Mouse (Mus musculus): ENCODE measurements around the gene Zfp319. TPM values are rescaled to one million over a fixed set of nuclear protein-coding genes. Genes with fewer than 3 reads are reported as not detected.

Gene Zfp319
- total RNA-seq, 2 experiments from 2014 or later, result 3.3 to 3.4 TPM

DNA sequence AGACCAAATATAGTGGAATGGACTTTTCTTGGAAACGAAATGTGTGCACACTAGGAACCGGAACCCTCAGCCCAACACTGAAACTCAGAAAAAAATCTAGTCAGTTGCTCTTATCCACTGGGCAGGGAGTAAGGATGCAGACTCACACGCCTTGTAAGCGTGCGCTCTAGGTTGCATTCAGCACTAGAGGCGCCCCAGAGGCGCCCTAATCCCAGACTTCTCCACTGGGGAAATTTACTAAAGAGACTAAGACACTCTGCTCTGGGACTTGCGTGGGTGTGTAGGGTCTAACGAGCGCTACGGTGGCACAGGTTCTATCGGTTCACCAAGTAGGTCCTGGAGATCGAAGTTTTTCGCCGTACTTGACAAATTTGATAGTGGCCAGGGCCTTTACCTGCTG, 19.7 kb upstream of the Zfp319 start:
- no peak for DNase-seq

DNA sequence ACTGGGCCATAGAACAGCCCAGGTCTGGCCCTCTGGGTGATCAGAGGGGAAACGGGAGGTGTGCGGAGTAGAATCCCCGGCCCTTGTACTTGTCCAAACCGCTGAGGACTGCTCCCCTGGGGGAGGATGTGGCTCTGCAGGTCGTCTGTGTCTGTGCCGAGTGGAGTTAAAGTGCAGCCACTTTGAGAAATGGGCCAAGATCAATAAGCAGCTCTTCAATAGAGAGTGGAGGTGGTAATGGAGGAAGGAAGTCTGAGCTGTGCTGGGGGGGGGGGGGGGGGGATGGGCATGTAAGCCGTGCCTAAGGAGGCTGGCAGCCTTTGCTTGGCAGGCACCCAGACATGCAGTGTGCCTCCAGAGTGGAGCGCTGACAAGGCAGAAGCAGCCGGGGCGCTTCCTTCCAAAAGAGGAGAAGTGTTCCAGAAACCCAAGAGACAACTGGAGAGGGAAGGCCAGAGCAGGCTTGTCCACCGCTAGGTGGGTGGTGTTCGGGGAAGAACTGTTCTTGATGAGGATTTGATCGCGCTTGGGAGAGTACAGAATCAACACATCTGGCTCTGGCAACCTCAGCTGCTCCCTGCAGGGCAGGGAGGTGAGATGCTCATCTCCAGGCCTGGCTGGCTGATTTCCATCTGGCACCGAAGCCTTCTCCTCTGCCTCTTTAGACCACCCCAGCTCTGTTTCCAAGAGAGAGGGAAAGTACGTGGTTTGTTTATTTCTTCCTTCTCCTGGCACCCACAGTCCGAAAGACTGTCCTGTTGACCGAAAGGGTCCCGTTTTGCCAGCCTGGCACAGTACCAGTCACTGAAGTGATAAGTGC, 17.3 kb upstream of the Zfp319 start:
- peak; percentile 56 for DNase-seq

DNA sequence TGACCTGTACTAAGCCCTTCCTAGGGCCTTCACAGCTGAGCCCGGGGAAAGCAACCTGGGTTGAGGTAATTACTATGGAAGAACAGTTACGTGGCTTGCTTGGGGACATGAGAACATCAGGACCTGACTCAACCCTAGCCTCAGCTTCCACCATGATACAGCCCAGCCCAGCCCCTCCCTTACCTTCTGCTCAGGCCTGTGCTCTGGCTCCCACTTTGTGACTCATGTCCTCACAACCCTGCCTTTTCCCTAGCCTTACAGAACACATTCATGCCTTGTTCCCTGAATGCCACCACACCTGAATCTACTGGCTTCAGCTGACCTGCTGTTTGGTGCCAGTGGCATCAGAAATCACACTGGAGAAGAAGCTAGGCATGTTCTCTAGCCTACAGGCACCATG, 16.6 kb upstream of the Zfp319 start:
- no peak for DNase-seq

DNA sequence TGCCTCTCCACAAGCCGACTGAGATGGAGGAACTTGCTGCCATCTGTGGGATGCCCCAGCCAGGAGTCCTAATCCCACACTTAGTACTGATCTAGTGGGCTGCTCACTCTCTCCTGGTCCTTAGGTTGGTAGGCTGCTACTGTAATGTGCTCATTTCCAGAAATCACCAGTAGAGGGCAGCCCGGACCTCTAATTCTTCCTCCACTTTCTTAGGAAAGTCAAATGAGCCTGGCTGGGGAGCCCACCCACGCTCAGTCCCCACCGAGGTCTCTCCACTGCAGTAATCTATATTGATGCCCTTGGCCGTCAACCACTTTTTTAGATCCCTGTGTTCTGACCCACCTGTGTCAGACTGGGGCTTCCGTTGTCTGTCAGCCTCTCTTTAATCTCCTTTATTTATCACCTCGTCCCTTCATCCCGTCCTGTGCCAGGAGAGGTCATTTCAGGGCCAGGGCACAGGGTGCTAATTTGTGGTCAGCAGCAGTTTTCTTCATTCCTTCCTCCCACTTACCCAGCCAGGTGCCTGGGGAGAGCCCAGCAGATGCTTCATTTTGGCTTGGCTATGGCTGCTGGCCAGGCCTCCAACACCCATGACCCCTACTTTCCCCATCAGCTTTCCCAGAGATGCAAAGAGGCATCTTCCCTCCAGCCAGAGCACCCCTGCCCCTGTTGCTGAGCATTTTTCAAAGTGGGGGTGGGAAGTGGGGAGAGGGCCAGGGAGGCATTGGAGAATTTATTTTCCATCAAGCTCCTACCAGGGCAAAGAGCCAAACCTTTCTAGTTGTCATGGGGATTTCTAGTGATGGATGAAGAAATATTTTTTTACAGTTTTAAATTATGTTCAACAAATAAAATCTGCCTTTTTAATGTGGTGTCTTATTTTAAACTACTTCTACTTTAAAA, 15.1 kb upstream of the Zfp319 start:
- no peak for DNase-seq

DNA sequence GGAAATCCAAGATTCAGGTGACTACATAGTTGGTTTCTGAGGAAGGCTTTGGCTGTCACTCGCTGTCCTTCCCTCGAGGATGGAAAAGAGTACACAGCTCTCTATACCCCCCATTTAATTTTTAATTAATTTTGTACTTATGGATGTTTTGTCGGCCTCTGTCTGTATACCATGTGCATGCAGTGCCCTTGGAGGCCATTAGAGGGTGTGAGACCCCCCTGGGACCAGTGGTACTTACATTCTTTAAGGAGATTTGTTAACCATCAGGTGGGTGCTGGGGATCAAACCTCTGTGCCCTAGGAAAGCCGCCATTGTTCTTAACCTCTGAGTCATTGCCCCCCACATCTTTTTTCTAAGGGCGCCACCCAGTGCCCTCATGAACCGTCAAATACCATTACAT, 12.9 kb upstream of the Zfp319 start:
- DNase-seq, result no peak

DNA sequence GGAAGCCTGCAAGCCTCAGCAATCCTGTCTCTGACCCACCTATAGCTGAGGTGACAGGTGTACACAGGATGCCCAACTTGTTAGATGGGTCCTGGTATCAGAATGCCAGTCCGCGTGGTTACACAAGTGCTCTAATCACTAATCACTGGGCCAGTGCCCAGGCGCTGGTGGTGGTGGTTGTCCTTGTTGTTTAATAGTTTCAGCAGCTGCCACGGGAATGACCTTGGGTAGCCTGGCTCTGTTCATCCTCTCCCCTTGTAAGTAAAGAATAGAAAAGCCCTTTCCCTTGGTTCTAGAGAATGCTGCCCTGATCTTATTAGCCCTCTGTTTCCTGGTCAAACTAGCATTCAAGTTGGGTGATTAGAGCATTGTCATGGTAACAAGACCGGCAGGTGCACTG, 10.0 kb upstream of the Zfp319 start:
- DNase-seq, result no peak

DNA sequence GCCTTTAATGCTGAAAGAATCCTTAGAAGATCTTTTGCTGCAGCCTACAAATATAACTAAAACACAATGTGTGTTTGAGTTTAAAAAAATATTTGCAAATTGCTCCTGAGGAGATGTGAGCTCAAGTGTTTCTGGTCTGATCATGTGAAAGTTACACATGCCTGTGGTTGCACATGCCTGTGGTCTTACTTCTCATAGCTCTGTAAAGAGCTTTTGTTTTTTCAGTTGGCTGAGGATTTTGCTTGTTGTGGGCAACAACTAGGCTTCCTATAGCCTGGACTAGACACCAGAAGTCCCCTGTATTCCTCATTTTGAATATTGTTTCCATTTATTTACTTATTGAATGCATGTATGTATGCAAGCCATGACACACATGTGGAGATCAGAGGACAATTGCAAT, 4.6 kb upstream of the Zfp319 start:
- no peak for DNase-seq

DNA sequence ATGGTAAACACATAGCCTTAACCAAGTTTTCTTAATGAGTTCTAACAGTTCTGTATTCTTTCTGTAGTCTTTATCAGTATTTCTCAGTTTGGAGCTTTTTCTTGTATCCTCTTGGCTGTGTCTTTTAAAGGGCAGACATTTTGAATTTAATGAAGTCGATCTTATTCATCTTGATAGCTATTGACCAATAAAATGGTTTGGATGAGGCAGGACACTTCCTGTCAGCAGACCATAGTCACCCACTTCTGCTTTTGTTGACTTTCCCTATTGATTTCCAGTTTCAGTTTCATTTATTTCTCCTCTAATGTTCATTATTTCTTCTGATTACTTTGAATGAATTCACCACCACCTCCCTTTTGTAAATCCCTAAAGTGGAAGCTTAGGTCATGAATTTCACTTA, 4.0 kb upstream of the Zfp319 start:
- DNase-seq, result no peak

DNA sequence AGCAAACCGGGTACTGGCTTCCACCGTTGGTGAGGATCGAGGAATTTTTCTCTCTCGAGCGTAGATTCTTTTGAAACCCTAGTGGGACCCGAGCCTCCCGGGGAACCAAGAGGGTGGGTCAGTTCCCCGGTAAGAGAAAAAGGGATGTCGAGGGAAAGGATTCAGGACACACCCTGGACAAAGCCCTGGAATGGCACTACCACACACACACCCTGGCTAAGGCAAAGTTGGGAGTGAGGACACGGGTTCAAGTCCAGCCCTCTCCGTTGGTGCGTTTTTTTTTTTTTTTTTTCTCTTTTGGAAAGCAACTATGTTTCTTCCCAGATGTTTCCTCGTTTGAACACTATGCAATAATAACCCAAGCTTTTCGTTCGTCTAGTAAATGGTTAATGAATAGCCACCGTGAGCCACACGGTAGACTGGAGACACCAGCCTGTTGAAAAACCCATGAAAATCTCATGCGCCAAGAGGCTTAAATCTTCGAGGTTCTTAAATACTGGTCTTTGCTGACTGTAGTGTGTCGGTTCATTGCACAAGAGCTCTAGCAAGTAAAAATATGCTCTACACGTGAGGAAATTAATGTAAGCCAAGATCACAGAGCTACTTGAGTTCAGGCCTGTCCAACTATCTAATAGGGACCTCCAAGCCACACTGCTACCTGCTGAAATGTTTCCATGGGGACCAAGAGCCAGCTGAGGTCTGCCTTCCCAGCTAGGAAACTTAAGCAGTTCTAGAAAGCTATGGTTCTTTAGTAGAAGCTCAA, 868 bp upstream of the Zfp319 start:
- DNase-seq, result no peak

DNA sequence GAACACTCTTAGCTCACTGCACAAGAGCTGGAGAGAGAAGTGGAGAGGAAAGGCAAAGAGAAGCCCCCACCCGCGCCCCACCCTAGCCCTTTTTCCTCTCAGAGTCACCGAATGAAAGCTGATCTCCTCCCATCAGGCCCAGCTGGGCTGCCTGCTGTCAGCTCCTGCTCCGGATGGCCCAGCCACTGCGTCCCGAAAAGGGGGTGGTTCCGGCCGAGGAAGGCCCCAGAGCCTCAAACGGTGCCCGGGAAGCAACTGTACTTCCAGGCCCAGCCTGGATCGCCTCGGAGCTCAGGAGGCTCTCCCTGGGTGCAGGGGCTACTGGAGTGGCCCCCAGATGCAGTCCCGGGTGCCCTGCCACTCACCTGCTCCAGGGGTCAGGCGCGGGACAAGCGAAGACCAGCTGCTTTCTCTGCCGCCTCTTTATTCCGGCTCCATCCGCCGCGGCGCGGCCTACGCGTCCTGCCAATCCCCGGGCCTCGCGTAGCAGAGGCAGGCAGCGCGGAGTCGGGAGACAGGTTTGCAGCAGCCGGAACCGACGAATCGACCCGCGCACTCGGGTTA, 512 bp downstream of the Zfp319 start:
- DNase-seq, result no peak

DNA sequence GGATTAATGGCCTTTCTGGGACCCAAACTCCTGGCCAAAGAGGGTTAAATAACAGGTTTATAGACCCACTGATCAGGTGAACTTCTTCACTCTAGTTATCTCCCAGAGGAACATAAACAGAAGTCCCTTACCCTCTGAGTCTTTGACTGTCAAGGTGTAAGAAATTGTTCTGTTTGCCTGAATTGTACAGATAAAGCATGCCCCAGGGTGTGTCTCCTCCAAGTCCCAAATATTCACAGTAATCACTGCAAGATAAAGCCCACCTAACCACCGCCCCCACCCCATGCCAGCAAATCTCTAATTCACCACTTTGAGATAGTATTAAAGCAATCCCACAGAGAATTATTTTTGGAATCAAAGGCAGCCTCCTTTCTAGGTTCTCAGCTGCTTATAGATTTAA, 1.4 kb downstream of the Zfp319 start:
- DNase-seq, result no peak

DNA sequence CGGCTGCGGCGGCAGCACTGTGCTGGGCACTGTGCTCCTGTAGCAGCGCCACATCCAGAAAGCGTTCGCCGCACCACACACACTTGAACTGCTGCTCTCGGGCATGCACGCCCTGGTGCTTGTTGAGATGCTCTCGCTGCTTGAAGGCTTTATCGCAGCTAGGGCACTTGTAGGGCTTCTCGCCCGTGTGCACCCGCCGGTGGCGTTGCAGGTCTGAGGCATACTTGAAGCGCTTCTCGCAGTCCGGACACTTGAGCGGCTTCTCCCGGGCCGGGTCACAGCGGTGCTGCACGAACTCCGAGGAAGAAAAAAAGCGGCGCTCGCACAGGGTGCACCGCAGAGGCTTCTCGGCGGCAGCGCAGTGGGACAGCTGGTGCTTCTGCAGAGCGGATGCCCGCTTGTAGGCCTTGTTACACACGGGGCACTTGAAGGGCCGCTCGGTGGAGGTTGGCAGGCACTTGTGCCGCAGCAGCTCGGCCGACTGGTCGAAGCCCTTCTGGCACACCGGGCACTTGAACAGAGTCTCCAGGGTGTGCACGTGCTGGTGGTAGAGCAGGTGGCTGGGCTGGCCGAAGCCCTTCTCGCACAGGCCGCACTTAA, 3.8 kb downstream of the Zfp319 start:
- no peak for DNase-seq

DNA sequence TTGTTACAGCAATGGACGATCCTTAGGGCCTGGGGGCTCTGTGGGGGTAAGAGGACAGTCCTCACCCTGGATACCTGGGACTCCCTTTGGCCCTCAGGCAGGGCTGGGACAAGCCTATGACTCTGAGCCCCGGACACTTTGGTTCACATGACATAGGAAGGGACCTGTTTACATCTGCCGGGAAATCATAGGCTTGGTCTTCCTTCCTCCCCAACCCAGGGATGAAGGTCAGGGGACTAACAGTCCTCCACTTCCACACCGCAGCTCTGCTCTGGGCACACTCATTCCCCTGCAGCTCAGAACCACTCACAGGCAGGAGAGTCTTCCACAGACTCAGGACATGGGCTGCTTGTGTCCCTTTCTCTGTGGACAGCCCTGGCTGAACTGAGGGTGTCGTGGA, 4.9 kb downstream of the Zfp319 start:
- no peak for DNase-seq

DNA sequence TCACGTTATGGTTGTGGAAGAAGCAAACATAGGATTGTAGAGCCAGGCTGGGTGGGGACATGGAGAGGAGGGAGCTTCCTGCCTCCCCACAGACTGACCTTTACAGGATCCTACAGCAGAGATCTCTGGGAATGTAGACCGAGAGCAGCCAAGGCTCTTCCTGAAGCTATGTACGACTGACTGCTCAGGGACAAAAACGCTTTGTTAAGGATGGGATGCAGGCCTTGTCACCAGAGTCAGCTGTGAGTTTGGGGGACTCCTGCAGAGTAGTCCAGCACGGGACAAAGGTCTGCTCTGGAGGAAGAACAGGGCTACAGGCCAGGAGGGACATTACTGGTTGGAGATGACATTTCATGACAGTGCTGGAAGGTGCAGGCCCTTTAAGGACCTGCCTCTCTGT, 7.1 kb downstream of the Zfp319 start:
- DNase-seq, result no peak

DNA sequence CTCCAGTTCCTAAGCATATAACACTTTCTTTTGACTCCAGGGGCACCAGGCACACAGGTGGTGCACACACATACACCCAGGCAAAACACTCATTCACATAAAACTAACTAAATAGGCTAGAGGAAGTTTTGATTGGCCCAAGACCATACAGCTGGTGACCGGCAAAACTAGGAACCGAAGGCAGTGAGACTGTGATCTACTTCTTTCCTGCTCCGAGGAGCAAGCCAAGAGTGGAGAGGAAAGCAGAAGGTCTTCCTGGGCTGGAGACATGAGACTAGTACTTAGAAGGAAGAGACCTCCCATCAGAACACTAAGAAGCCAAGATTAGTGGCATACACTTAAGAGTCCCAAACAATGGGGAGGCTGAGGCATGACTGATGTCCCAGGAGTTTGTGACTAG, 8.5 kb downstream of the Zfp319 start:
- DNase-seq, result no peak

DNA sequence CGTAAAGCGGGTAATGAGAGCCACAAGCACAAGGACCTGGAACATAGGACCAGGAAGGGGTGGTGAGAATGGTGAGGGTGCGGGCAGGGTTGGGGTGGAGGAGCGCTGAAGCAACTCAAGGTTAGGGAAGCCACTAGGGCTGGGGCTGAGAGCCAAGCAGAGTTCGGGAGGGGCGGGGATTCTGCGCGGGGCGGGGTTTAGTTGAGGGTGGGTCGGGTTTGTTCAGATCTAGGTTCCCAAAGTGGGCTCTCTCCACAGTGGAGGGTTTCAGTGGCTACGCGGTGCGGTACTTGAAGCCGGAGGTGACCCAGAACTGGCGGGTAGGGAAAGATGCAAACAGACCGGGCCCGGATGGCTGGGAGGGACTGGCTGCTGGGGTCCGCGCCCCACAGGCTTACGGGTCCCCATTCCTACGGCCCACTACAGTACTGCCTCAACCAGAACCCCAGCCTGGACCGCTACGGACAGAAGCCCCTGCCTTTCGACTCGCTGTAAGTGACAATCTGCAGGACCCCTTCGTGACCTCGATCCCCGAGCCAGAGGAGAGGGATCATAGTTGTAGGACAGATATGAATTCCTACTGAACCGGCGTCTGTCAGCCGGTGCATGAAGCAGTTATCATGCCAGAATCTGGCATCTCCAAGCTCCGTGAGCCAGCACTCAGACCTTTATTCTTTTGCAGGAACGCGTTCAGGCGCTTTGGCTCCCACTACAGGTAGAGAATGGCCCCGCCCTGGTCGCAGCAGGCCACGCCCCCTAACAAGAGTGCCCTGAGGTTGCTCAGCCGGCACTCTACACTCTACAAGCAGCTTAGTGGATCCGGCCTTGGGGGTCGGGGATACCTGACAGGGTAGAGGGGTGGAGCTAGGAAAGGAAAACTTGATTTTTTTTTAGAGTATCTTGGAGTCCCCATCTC, 11.3 kb downstream of the Zfp319 start:
- DNase-seq, result no peak

DNA sequence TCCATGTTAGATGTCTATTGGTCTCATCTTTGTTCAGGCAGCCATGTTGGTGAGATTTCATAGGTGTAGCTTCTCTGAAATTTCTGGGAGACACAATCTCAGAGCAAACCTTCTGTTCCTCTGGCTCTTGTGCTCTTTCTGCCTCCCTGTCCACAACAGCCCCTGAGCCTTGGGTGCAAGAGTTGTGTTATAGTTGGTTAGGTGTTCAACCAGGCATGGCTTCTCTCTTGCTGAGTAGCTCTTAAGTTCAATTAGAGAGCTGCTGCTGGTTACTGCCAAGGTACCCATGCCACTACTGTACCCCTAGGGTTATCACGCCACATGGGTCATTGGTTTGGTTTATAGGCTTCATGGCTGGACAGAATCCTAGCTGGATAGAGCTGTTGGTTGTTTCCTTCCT, 16.4 kb downstream of the Zfp319 start:
- DNase-seq, result no peak

DNA sequence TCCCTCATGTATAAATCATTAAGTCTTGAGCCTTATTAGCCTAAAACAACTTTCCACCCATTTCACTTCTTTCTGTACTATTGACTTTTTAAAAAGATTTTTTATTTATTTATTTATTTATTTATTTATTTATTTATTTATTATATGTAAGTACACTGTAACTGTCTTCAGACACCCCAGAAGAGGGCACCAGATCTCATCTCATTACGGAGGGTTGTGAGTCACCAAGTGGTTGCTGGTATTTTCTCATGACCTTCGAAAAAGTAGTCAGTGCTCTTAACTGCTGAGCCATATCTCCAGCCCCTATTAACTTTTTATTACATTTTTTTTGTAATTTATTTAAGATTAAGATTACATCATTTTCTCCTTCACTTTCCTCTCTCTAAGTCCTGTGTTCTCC, 17.0 kb downstream of the Zfp319 start:
- no peak for DNase-seq

DNA sequence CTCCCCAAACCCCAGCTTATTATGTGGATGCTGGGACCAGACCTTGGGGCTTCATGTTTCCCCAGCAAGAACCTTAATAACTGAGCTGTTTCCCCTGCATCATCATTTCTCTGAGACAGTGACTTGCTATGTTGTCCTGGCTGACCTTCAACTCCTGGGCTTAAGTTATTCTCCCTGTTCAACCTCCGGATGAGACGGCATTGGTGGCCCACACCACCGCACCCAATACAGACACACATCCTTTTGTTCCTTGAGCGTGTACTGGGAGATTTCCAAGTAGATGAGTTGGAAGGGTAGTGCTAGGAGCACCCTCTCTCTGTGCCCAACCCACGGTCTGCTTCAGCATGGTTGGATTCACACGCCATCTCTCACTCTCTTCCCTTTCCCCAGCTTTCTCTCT, 17.9 kb downstream of the Zfp319 start:
- no peak for DNase-seq

DNA sequence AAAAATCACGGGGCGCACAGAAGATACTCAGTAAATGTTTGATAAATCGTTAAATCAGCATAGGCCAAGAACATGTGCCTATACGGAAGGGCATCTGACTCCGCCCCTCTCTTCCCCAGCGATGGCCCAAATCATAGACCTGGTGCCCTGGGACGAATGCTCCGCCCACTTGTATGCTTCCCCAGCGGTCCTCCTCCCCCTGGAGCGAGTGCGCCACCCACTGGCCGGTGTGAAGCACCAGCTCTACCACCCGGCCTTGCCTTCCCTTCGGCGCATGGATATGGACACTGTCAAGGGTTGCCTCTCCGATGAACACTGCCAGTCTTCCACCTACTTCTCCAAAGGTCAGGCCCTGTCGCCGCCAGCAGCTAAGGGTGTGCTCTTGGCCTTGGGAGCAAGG, 18.9 kb downstream of the Zfp319 start:
- DNase-seq, result no peak
